Mouse (Mus musculus) subcutaneous adipose tissue, adult 2 months (tissue): ENCODE results near the gene Gm27027. TPM values are rescaled to one million over a fixed set of nuclear protein-coding genes. Genes with fewer than 3 reads are reported as not detected.

Experiments
- polyA plus RNA-seq: library from polyadenylated mRNA; depleted of rRNA; stranded (reverse); fragments of >200 nt; gene quantifications from 2 replicates; pipeline ENCODE4 v1.2.3, GENCODE M21; 2012; ENCODE audit warnings: low replicate concordance; rRNA removed

Gm27027 gene
- not detected in 2 replicates for polyA plus RNA-seq

DNA sequence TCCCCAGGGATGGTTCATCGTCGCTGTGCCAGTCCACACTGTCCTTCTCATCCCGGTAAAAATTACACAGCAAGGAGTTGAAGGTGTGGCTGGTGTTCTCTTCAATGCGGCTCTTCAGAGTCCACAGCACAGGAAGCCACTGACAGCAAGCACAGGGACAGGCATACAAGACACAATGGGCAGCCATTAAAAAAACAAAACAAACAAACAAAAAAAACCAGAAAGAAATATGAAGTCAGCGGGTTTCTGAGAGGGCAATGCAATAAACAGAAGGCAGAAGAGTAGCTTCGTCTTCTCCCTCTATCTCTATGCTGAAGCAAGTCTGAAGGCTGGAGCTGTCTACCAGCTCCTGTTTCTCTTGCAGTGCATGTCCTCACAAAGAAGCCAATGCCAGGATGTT lies at the start of gene Gm27027:
Gene Gm27027, minus strand, starts transcription at position 101 of the 400 bp plus-strand sequence.

DNA sequence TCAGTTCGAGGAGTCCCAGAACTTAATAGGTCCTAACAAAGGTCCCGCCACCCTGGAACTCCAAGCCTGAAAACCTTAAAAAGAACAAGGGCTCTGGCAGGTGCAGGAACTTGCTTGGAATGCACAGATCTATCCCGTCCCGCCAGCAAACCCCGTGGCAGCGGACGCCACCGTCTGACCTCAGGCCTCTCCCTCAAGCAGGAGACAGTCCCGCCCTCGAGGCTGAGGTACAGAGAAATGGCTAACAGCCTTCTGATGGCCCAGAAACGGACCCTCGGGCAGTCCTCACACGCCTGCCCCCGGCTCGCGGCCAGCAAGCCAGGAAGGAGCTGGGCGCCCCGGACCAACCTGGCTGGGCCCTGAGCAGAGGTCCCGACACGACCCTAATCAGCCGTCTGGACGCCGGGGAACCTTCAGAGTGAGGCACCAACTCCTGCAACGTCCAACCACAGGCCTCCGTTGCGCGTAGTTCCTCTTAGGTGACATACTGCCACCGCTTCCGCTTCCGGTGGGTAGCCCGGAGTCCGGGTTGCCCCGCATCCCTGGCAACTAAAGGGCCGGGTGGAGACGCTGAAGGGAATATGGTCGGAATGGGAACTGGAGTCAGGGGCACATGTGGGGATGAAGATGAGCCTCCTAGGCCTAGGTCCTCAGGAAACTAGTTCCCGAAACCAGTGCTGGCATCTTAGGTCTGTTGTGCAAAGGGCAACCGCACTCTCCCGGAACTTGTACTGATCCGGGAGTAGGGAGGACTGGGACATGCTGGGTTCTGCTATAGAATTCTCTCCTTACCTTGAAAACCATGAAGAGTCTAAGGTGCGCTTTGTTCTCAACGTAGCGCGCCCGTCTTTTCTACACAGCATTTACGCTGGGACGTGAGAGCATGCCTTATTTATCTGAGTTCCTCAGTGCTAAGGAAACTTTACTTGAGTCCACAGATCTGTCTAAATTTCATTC lies 14.5 kb upstream of the Gm27027 start, which contains the start of gene Alkbh3:
Gene Alkbh3, minus strand, starts transcription at position 473 of the 957 bp plus-strand sequence.

DNA sequence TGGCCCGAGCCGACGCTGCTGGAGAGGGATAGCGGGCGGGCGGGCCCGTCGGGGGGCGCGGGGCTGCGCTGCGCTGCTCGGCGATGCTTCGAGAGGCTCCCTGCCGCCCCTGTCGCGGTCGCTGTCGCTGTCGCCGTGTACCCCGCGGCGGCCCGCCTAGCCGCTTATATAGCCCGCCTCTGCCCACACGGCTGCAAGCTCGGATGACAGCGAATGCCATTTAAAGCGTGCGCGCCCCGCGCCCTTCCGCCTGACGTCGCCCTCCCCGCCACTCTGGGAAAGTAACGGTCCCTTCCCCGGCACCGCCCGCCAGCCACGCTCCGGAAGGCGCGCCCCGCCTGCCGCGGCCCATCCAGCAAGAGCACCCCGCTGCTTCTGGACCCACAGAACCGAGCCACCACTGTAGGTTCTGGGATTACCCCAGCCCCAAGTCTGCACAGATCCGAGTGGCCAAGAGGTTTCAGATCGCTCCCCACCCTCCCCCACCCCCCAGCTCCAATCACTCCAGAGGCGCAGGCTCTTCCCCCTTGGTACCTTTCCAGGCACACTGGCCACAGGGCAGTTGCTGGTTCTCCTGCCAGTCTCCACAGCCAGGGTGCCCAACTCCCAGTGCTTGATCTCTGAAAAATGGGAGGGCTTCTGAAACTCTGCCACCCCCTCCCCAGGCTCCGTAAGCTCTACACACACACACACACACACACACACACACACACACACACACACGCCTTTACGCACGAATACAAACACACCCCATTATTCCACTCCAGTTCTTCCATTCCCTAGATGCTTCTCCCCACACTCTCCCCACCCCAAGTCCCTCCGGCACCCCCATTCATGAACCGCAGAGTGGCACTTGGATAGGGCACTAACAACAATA lies 39.0 kb downstream of the Gm27027 start, which contains the start of gene Gm13889:
Gene Gm13889, minus strand, starts transcription at position 294 of the 877 bp plus-strand sequence.

Other genes starting within 250 kb of the Gm27027 start
- 53.3 and 81.5 TPM in 2 replicates for gene Ext2, start 173.8 kb downstream of the Gm27027 start, polyA plus RNA-seq
- 19.7 and 27.3 TPM in 2 replicates for gene Accs, start 146.4 kb downstream of the Gm27027 start, polyA plus RNA-seq
- gene Accsl, start 127.2 kb downstream of the Gm27027 start, polyA plus RNA-seq = 0.23 and 0.33 TPM in 2 replicates
- 8.5 and 22.1 TPM in 2 replicates for gene Gm13889, start 39.2 kb downstream of the Gm27027 start, polyA plus RNA-seq
- gene Alkbh3, start 14.5 kb upstream of the Gm27027 start, polyA plus RNA-seq = 66.5 and 81.8 TPM in 2 replicates
- gene Hsd17b12, start 161.6 kb upstream of the Gm27027 start, polyA plus RNA-seq = 63.5 and 116 TPM in 2 replicates